Mouse (Mus musculus): ENCODE results near the gene Zfp282. TPM values are rescaled to one million over a fixed set of nuclear protein-coding genes. Genes with fewer than 3 reads are reported as not detected.

Zfp282 gene
- 4.3 TPM for polyA plus RNA-seq (2017; shearing (Covaris generic))

DNA sequence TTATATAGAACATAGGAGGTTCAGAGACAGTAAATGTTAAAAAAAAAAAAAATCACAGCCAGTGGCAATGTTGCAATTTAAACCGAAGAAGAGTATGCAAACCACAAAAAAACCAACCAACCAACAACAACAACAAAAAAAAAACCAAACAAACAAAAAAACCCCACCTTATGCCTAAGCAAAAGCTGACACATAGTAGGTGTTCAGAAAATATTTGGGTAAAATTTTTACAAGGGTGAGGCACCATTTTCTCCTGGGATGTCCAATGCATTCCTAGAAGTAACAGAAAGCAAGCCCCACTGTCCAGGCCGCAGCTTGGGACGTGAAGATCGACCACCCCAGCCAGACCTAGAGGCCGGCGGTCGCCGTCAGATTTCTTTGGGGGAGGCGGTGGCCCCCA is at the start of gene Zfp282:
Gene Zfp282 (plus strand): TSS at position 147 of the 400 bp plus-strand sequence.

DNA sequence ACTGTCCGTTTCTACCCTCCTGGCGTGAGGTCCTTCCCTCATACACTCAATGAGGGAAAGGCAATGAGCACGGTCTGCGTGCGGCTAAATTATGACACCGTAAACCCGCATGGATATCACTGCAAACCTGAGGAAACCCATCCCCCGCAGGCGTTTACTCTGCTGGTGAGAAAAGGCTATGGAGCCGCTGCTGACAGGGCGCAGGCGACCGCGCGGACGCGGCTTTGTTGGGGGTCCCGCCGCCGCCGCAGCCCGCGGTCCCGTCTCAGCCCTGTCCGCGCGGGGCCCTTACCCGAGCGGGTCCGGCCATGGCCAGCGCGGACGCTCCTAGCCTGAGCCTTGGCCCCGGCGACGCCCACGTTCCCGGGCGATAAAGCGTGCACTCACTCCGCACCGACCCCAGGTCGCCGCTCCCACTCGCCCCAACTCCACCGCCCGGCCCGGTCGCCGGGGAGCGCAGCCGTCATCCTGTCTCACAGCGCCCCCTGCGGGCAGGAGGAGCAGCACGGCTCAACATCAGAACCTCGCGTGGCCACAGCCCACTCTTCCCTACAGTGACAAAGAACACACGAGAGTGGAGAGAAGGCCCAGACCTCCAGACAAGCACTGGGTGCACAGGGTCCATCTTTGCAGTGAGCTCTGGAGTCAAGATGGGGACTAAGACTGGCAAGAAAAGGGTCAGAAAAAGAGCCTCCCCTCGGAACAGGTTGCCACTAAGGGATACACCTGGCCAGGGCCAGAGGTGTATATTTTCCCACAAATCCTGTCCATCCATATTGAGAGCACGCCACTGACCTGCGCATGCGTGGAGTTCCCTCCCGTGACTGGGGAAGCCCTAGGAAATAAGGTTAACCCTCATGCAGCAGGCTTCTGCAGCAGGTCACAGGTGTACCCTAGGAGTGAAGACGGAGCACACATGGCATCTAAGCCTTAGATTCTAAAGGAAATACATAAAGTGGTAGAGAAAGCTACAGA is 46.6 kb upstream of the Zfp282 start, which contains the start of gene Zfp786:
Gene Zfp786 (minus strand): TSS at position 764 of the 975 bp plus-strand sequence.

DNA sequence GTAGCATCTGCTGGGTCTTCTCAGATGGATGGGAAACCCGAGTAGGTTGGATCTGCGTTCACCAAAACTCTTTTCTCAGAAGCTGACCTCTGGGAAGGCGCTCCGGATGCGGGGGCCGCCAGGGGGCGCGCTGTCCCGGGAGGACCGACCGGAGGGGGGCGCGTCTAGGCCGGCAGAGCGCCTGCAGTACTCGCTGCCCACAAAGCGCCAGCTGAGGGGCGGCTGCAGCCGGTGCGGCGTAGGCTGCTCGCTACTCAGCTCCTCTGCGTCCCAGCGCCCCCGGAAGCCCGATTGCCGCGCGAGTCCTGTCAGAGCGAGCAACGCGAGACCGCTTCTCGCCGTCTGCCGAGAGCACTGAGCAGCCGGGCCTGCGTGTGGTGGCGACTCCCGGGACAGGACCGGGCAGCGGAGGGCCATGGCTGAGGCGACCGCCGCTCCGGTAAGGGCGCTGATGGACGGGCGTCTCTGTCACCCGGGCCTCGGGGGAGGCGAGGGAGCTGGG is 41.5 kb upstream of the Zfp282 start, which contains the start of gene Zfp398:
Gene Zfp398 (plus strand): TSS at position 180 of the 502 bp plus-strand sequence.

DNA sequence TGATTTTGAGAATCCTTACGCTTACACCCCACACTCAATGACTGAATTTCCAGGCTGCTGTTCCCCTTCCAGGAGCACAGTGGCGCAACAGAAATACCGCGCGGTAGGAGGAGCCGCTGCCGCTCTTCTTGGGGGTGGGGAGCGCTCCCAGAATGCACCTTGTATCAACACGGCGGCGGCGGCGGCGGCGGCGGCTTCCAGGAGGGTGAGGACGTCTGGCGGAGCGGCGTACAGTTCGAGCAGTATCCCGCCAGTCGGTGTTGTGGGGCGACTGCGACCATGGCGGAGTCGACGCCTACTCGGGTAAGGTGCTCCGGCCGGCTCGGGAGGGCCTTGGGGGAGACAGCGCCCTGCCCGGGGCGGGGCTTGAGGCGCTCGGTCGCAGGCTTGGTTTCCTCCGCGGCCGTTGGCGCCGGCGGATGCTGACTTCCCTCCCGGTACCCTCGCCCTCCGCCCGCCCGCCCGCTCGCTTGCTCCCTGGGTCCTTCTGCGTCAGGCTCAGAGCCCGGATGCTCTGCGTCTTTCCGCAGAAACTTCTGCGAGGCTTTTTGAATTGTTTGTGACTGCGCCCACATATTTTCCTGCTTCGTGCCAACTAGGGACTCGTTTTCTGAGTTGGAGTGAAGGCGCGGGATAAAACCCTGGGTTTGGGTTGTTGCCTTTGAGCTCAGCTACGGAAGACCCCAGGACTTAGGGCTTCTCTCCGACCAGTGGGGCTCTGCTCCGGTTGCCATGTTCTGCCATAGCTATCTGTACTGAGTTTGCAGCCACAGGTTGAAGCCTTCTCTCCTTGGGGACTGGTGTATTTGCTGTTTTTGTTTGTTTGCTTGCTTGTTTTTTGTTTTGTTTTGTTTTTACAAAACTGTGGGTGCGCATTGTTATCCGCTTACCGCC is 43.7 kb downstream of the Zfp282 start, which contains the start of gene Zfp212:
Gene Zfp212 (plus strand): TSS at position 30 of the 894 bp plus-strand sequence.

DNA sequence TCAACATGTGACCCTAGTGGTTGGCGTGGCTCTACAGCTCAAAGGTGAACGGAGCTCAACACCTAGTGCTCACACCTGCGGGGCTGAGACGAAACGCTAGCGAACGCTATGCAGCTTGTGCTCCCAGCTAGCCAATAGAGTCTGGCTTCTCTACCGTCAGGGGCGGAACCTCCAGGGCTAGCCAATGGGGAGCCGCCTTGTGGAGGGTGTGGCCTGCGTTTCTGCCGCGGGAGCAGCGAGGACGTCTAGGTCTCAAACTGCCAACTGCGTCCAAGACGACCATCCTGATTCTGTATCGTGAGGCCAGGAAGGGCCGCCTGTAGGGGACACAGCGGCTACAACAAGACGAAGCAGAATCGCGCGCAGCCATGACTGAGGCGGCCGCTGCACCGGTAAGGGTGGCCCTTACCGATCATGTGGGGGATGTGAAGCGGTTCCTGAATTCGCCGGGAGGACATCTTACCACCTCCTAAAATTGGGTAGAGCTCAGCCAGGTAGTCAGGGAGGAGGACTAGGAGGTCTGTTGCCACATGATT is 76.3 kb downstream of the Zfp282 start, which contains the start of gene Zfp956:
Gene Zfp956 (plus strand): TSS at position 200 of the 536 bp plus-strand sequence.

Other genes with a start within 250 kb of the Zfp282 start
- 186 TPM for gene Pdia4, start 63.8 kb upstream of the Zfp282 start, polyA plus RNA-seq (2017; shearing (Covaris generic))
- 0.13 TPM for gene Zfp786, start 46.3 kb upstream of the Zfp282 start, polyA plus RNA-seq (2017; shearing (Covaris generic))
- 19.4 TPM for gene Zfp398, start 41.5 kb upstream of the Zfp282 start, polyA plus RNA-seq (2017; shearing (Covaris generic))
- gene Zfp212, start 43.3 kb downstream of the Zfp282 start, polyA plus RNA-seq (2017; shearing (Covaris generic)): 19.3 TPM
- gene Zfp956, start 76.2 kb downstream of the Zfp282 start, polyA plus RNA-seq (2017; shearing (Covaris generic)): 21.9 TPM
- 2.0 TPM for gene Zfp777, start 171.7 kb downstream of the Zfp282 start, polyA plus RNA-seq (2017; shearing (Covaris generic))
- gene Zfp746, start 209.4 kb downstream of the Zfp282 start, polyA plus RNA-seq (2017; shearing (Covaris generic)): 3.9 TPM